Mouse (Mus musculus) kidney, adult 2 months (tissue): Measurements from ENCODE around the gene Pram1.

Experiments used
- CTCF ChIP-seq: fragments of 200-500 bp; conservative IDR thresholded peaks from 2 replicates; pipeline ENCODE4 v1.5.1; 2011; ENCODE audit warnings: low read depth, mild to moderate bottlenecking, control low read depth, low read length, moderate library complexity, mixed read lengths; ENCODE audit not compliant: insufficient read depth, insufficient read length
- POLR2A ChIP-seq: fragments of 200-500 bp; IDR thresholded peaks from one replicate; pipeline ENCODE4 v1.6.1; 2011; ENCODE audit warnings: low read depth, low read length, control low read depth

DNA sequence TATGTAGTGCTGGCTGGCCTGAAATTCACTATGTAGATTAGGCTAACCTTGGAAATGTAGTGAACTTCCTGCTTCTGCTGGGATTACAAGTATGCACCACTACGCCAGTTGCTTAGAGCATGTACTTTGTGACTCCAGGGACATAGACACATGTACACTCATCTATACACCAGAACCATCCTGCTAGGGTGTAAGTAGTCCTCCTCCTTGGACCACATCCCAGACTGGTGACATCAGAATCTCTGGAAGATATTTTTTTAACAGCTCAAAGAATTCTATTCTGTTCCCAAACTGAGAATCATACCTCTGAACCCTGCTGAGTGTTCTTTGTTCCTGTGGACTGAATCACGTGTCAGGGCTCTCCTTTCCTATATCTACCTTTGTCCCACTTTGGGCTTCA lies 818 bp upstream of the Pram1 start:
- no peak for TF ChIP-seq CTCF
- no peak for TF ChIP-seq POLR2A
